Mouse (Mus musculus): Measurements from ENCODE around the gene Npepl1.

Npepl1 gene

DNA sequence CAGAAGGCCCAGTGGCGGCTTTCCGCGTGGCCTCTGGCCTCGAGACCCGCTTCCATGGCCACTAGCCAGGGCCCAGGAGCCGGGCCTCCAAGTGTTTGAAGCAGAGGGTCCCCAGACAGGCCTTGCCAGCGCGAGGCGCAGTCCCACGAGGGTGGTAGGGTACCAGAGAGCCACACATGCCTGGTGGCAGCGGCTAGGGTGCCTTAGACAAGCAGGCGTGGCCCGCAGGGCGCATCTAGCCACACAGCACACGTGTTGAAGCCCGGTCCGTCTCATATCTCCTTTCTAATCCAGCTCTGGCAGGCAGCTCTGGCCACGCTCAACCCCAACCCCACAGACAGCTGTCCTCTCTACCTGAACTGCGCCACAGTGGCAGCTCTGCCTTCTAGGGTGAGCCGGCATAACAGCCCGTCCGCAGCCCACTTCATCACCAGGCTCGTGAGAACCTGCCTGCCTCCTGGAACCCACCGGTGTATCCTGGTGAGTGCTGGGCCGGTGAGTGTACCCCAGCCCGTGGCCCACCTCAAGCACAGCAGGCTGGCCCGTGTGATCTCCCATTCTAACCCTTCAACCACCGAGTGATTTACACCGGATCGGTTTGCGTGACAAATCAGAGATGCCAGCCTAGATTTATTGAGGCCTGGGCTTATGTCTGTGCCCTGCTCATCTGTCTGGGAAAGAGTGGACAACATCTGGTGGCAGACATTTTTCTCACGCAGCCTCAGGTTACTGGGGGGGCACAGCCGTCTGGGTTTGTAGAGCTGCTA is 817 bp downstream of the Npepl1 start:
- peak; percentile 38 for DNase-seq

GRCm38 (mm10) chr2:174112931-174113330 is 2.8 kb downstream of the Npepl1 start:
- no peak for DNase-seq

- DNase-seq: no peak
These were observed 4.2 kb downstream of the Npepl1 start for GRCm38 (mm10) chr2:174114148-174114864.

GRCm38 (mm10) chr2:174116929-174117328 is 6.8 kb downstream of the Npepl1 start:
- no peak for DNase-seq

DNA sequence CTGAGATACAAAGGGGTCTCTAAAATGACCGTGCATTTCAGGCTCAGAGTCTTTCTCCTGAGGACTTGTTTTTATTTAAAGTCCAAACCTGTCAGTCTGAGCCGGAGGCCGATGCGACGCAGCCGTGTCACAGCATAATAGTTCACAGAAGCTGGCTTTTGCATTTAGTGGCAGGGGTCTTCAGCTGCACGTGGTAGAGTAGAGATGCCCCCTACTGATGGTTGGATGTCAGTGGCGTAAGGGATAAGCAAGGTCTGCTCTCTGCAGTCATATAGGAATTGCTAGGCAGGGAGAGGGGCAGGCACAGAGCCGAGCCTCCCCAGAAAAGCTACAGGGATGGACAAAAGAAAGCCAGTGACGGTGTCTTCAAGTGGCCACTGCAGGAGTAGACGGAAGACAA is 8.0 kb downstream of the Npepl1 start:
- DNase-seq: no peak

DNA sequence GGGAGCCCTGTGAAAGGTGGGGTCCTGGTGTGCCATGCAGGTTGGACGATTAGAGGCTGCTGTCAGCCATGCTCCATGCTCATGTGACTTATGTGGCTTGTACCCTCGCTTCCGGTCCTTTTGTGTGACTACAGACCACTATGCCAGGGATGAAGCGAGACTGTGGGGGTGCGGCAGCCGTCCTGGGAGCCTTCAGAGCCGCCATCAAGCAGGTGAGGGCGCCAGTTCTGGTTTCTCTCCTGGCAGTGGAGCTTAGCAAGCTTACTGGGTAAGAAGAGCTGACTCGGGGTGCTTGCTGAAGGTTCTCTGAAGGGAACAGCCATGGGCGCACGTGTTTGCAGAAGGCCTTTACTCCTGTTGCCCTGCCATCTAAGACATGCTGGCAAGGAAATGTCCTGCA is 9.1 kb downstream of the Npepl1 start:
- no peak for DNase-seq

DNA sequence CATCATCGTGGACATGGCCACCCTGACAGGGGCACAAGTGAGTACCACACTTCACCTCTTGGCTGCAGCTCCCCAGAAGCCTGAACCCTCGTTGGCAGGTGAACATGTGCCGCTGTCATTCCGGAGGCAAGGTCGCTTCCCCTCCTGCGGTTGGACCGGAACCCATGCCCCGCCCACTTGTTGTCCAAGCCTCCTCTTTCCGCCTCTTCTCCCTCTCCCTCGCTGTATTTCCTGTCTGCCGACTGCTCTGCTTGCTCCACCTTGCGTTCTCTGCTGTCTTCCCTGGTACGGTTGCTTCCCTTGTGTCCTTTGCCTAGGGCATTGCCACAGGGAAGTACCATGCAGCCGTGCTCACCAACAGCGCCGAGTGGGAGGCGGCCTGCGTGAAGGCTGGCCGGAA is 10.5 kb downstream of the Npepl1 start:
- no peak for DNase-seq

- no peak for DNase-seq
These were observed 11.3 kb downstream of the Npepl1 start for GRCm38 (mm10) chr2:174121411-174121947.

GRCm38 (mm10) chr2:174122331-174122730 is 12.2 kb downstream of the Npepl1 start:
- no peak for DNase-seq

GRCm38 (mm10) chr2:174123731-174124130 is 13.6 kb downstream of the Npepl1 start:
- DNase-seq: no peak

DNA sequence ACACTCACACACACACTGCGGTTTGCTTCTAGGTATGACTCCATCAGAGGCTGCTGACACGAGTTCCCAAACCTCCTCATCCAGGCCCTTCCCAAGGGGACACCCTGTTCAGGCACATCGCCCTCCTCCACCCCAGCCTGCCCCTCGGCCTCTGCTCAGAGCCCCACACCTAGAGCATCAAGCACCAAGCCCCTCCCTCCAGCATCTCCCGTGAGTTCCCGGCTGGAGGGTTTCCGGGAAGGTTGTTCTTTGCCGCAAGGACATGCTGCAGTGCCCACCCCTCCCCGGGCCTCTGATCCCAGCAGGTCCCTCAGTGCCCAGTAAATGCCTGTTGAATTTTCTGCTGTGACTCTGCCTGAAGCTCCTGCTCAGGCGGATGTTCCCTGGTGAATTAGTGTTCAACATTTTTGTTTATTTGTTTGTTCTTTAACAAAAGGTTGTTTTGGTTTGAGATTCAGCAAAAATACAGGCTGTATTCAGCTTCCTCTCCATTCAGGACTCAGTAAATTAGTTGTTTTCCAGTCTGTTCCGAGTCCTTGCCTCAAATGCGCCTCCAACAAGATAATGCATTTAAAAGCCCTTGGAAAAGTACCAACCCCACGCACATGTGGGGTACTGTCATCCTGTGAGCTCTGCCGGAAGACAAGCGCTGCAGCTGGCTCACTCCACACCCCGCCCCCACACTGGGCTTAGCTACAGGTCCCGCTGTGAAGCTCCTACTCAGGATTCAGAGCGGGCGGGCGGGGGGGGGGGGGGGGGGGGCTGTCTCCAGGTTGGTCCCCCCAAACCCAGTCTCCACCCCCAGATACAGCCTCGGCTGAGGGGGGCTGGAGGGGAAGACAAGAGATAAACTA is 16.6 kb downstream of the Npepl1 start:
- no peak for DNase-seq

- no peak for DNase-seq
These were observed 17.2 kb downstream of the Npepl1 start for GRCm38 (mm10) chr2:174127376-174127713.

GRCm38 (mm10) chr2:174128926-174129325 is 18.8 kb downstream of the Npepl1 start:
- no peak for DNase-seq

DNA sequence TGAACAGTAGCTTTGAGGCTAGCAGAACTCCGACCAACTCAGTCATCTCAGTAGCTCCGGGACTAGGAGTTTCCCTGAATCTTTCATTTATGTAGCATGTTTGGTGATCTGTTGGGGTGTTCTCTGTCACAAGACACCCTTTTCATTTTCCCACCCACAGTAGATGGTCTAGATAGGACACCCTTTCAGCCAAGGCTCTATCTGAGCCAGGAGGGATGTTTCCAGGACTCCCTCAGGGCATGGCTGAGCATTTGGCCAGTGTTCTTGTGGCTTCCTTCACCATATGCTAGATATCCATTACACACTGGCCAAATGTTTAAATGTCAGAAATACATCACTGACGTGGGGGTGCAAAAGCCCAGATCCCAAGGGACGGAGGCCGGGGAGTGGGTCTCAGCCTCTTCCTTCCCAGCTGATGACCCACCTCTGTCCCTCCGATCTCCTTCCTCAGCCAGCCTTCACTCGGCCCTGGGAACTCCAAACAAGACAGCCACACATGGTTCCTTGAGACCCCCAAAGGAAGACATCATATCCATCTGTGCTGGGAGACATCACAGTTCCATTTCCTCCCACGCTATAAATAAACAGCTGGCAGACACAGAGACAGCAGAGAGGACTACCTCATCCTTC is 20.4 kb downstream of the Npepl1 start:
- DNase-seq: no peak

GRCm38 (mm10) chr2:174132413-174132969 is 22.3 kb downstream of the Npepl1 start:
- no peak for DNase-seq

- DNase-seq: no peak
These were observed 48.9 kb downstream of the Npepl1 start for GRCm38 (mm10) chr2:174159035-174159434.

DNA sequence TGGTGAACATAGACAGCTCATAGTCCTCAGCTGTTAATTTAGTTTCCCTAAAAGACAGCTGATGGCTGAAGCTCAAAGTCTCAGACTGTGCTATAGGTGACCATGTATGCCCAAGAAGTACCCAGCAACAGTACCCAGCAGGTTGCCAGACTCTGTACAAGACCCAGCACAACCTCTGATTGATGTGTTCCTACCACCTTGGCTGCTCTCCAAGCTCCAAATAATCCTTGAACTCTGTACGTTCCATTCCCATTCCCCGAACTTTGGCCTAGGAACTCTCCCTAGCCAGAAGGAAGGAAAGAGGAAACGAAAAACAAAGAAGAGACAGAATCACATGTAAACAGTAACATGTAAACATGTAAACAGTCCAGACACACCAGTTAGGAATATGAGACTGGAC is 50.3 kb downstream of the Npepl1 start:
- peak; percentile 69 for DNase-seq
